Mouse (Mus musculus): ENCODE measurements around the gene Enpp6. TPM values are rescaled to one million over a fixed set of nuclear protein-coding genes. Genes with fewer than 3 reads are reported as not detected.

Gene Enpp6
- polyA plus RNA-seq, 1 experiment from 2014 or later, result 1.7 TPM

- ATAC-seq (replicated peaks; ENCODE audit: low FRiP score), result no peak
- Histone ChIP-seq H3K4me1 (peaks cover 6% of the 10 kb centered on the region; the same call in 1 of the 2 replicates), H3K27me3 (no peaks in the 10 kb centered on the region), H3K4me3 (replicated peaks) (no peak overlapping the region), H3K4me2 (peak overlapping the region; percentile 10), H3K36me3 (no peaks in the 10 kb centered on the region), H3K9me3 (replicated peaks) (no peaks in the 10 kb centered on the region), H3K27ac (peak overlapping the region; percentile 66), H3K9ac (no peak overlapping the region)
- WGBS, result 61% methylated on average over 22 of the region's 22 CpGs
These were observed 95.7 kb downstream of the Enpp6 start for GRCm38 (mm10) chr8:47082201-47083027.

GRCm38 (mm10) chr8:47090021-47090420 lies 103.3 kb downstream of the Enpp6 start:
- no peaks in the 10 kb centered on the region for H3K36me3 ChIP-seq
- no peak overlapping the region for H3K9ac ChIP-seq
- H3K27me3 ChIP-seq, result no peaks in the 10 kb centered on the region
- no peak overlapping the region for H3K4me2 ChIP-seq
- ATAC-seq (replicated peaks; ENCODE audit: low FRiP score), result no peak
- H3K4me3 ChIP-seq (replicated peaks), result no peak overlapping the region
- WGBS, result 56% methylated on average over 8 of the region's 8 CpGs
- no peak overlapping the region for H3K27ac ChIP-seq
- 0 out of 2 replicates have a peak, but pooled peaks cover 2% of the 10 kb centered on the region for H3K4me1 ChIP-seq
- no peaks in the 10 kb centered on the region for H3K9me3 ChIP-seq (replicated peaks)

DNA sequence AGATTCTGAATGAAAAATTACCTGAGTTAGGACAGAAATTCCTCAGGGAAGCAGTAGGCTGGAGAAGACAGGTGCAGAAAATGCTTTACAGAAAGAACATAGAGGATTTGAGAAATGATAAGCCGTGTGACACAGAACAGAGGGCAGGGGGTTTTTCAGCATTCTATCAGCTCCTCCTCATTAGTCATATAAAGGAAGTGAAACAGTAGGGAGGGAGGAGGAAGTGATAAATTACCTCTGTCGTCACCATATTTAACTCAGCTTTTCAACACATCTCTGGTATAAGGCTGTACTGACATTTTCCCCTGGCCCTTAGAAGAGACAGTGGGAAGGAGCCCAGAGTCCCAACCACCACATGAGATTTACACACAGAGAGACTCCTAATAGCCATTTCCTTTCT lies 118.9 kb downstream of the Enpp6 start:
- no peak for ATAC-seq (replicated peaks; ENCODE audit: low FRiP score)
- Histone ChIP-seq H3K27me3 (no peaks in the 10 kb centered on the region), H3K9ac (no peak overlapping the region), H3K27ac (no peak overlapping the region), H3K4me1 (peaks cover 3% of the 10 kb centered on the region; the same call in 1 of the 2 replicates), H3K4me2 (no peak overlapping the region), H3K9me3 (replicated peaks) (no peaks in the 10 kb centered on the region), H3K36me3 (no peaks in the 10 kb centered on the region), H3K4me3 (replicated peaks) (no peak overlapping the region)
- WGBS, result 34% methylated on average over 2 of the region's 2 CpGs

DNA sequence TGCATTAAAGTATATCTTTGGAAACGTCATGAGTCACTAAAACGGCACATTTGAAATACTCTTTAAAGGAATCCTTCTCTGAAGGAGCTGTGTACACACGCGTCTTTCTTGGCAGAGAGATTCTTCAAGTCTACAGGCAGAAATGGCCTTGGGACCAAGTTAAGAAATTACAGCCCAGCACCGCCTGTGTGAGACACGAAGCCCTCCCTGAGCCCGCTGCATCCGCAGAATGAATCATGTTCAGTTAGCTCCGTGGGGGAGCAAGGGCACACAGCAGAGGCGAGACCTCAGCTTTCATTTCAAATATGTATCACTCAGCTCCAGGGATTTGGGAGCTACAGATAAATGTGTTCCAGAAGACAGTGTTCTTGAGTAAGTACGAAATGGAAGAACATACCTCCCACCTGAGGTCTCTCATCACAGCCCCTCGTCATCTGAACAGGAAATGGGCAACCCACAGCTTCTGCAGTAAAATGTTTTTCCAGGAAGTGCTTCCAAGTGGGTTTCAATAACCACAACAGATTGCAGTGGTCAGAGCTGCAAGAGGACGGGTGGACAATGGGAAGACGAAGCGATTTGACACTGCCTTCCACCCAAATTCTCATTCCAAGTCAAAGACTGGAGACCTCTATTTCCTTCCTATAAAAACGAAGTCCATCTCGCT lies 127.6 kb downstream of the Enpp6 start:
- Histone ChIP-seq H3K36me3 (no peaks in the 10 kb centered on the region), H3K4me1 (peaks cover 10% of the 10 kb centered on the region; the same call in 1 of the 2 replicates), H3K4me3 (replicated peaks) (no peak overlapping the region), H3K9ac (no peak overlapping the region), H3K27me3 (no peaks in the 10 kb centered on the region), H3K4me2 (no peak overlapping the region), H3K9me3 (replicated peaks) (no peaks in the 10 kb centered on the region), H3K27ac (no peak overlapping the region)
- ATAC-seq (replicated peaks; ENCODE audit: low FRiP score), result no peak
- 72% methylated on average over 17 of the region's 17 CpGs for WGBS

- H3K27ac ChIP-seq, result 0 out of 2 replicates have a peak overlapping the region, but pooled peaks have one; percentile 48
- WGBS, result 23% methylated on average over 4 of the region's 4 CpGs
- ATAC-seq (replicated peaks; ENCODE audit: low FRiP score), result no peak; the same call in 1 of the 2 replicates
- peaks cover 10% of the 10 kb centered on the region; the same call in 1 of the 2 replicates for H3K4me1 ChIP-seq
- H3K9ac ChIP-seq, result no peak overlapping the region
- H3K4me2 ChIP-seq, result no peak overlapping the region
- no peak overlapping the region for H3K4me3 ChIP-seq (replicated peaks)
- H3K27me3 ChIP-seq, result no peaks in the 10 kb centered on the region
- H3K9me3 ChIP-seq (replicated peaks), result no peaks in the 10 kb centered on the region
- no peaks in the 10 kb centered on the region for H3K36me3 ChIP-seq
These were observed 130.6 kb downstream of the Enpp6 start for GRCm38 (mm10) chr8:47117336-47117735.

- Histone ChIP-seq H3K4me2 (no peak overlapping the region), H3K27me3 (no peaks in the 10 kb centered on the region), H3K4me1 (peaks cover 5% of the 10 kb centered on the region; the same call in 1 of the 2 replicates), H3K36me3 (no peaks in the 10 kb centered on the region), H3K27ac (no peak overlapping the region), H3K9ac (no peak overlapping the region), H3K9me3 (replicated peaks) (no peaks in the 10 kb centered on the region), H3K4me3 (replicated peaks) (no peak overlapping the region)
- whole genome bisulfite sequencing, result 88% methylated on average over 1 of the region's 1 CpGs
- no peak for ATAC-seq (replicated peaks; ENCODE audit: low FRiP score)
These were observed 133.2 kb downstream of the Enpp6 start for GRCm38 (mm10) chr8:47119895-47120294.

DNA sequence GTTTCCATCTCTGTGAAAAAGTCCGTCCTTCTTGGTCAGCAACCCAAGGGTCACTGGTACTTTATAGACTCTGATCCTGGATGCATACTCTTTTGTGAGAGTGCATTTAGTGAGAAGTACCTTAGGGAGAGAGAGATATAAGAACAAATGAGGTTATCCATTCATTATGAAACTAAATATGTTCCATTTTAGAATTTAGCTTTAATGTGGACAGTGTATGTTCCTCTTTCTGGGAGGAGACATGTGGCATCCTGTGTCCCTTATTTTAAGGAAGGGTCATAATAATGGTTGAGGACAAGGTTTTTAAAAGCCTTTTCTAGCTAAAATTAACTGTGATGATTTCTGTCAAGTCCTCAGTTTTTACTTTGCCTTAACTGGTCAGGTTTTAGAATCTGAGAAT lies 142.2 kb downstream of the Enpp6 start:
- Histone ChIP-seq H3K4me2 (no peak overlapping the region), H3K9me3 (replicated peaks) (no peaks in the 10 kb centered on the region), H3K27me3 (no peaks in the 10 kb centered on the region), H3K4me3 (replicated peaks) (no peak overlapping the region), H3K4me1 (no peaks in the 10 kb centered on the region), H3K27ac (no peak overlapping the region), H3K9ac (no peak overlapping the region), H3K36me3 (no peaks in the 10 kb centered on the region)
- WGBS, result 95% methylated on average over 1 of the region's 1 CpGs
- no peak for ATAC-seq (replicated peaks; ENCODE audit: low FRiP score)

DNA sequence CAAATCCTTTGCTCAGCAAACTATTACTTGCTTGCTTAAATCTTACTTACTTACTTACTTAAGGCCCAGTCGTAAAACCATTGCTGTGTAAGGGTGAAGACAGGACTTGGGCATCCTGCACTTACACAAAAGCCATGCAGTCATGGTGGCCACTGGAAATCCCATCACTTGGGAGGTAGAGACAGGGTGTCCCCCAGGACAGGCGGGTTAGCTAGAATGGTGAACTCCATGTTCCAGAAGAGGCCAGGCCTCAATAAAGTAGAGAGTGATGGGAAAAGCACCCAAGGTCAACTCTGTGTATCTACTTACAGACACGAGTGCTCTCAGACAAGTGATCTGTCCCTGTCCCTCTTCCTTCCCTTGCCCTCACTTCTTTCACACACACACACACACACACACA lies 146.7 kb downstream of the Enpp6 start:
- no peaks in the 10 kb centered on the region for H3K27me3 ChIP-seq
- H3K9ac ChIP-seq, result no peak overlapping the region
- H3K9me3 ChIP-seq (replicated peaks), result no peaks in the 10 kb centered on the region
- no peak overlapping the region for H3K4me3 ChIP-seq (replicated peaks)
- H3K36me3 ChIP-seq, result no peaks in the 10 kb centered on the region
- H3K4me1 ChIP-seq, result peaks cover 18% of the 10 kb centered on the region
- H3K4me2 ChIP-seq, result no peak overlapping the region
- WGBS, result 81% methylated on average over 3 of the region's 3 CpGs
- no peak for ATAC-seq (replicated peaks; ENCODE audit: low FRiP score)
- H3K27ac ChIP-seq, result no peak overlapping the region

DNA sequence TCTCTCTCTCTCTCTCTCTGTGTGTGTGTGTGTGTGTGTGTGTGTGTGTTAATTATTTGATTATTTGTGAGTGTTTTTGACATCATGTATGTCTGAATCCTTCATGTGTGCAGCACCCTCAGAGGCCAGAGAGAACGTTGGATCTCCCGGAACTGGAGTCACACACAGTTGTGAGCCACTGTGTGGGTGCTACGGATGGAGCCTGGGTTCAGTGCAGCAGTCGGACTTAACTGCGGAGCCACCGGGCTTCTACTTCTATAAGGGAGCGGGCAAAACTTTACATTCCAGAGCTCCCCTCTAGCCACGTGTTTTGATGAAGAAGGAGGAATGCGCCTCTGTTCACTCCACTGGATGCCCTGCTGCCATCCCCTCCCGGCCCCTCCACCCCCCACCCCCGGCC lies 148.0 kb downstream of the Enpp6 start:
- ATAC-seq (replicated peaks; ENCODE audit: low FRiP score), result no peak; the same call in 1 of the 2 replicates
- 44% methylated on average over 11 of the region's 11 CpGs for WGBS
- no peaks in the 10 kb centered on the region for H3K27me3 ChIP-seq
- no peaks in the 10 kb centered on the region for H3K9me3 ChIP-seq (replicated peaks)
- peaks cover 18% of the 10 kb centered on the region for H3K4me1 ChIP-seq
- H3K27ac ChIP-seq, result no peak overlapping the region
- H3K36me3 ChIP-seq, result no peaks in the 10 kb centered on the region
- H3K4me2 ChIP-seq, result peak overlapping the region; percentile 60
- H3K9ac ChIP-seq, result no peak overlapping the region
- no peak overlapping the region for H3K4me3 ChIP-seq (replicated peaks)

DNA sequence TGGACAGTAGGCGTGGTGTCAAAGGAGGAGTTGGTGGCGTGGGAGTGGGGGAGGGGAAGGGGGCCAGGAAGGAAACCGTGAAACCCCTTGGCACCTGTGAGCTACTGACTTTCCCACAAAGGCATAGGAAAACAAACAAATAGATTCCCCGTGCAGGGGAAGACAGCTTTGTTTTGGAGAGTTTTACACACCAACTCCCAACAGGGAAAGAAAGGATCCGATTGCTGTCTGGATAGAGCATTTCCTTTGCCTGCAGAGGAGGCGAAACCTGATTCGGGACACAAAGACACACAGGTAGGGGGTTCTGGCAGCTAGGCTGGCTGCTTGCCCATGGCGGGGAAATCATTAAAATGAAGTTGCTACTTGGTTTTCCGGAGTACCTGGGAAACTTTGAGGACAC lies 148.9 kb downstream of the Enpp6 start:
- Histone ChIP-seq H3K9ac (no peak overlapping the region), H3K27ac (no peak overlapping the region)

DNA sequence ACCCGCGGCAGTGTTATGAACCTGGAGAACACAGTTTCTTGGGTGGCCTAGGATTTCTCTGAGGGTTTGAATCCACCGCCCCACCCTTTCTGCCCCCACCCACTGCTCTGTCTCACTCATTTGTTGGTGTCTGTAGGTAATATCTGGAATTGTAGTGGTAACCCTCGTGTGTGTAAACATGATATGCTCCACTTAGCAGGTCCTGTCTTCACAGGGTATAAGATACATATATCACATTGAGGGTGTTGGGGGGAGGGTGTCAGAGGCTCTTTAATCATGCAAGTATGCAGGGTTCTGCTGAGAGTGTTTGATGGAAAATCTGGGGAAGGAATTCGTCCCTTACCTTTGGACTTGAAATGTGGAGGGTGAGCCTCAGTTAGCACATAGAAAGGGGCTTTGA lies 149.4 kb downstream of the Enpp6 start:
- Histone ChIP-seq H3K27me3 (no peaks in the 10 kb centered on the region), H3K9me3 (replicated peaks) (no peaks in the 10 kb centered on the region), H3K27ac (no peak overlapping the region), H3K4me1 (peaks cover 18% of the 10 kb centered on the region), H3K36me3 (no peaks in the 10 kb centered on the region), H3K4me2 (peak overlapping the region; percentile 60), H3K9ac (no peak overlapping the region), H3K4me3 (replicated peaks) (peak overlapping the region; percentile 32)
- ATAC-seq (replicated peaks; ENCODE audit: low FRiP score), result peak; percentile 77
- WGBS, result 15% methylated on average over 5 of the region's 5 CpGs

More for the DNA sequence above, 148.9 kb downstream of the Enpp6 start:
- Histone ChIP-seq H3K4me2 (peak overlapping the region; percentile 60), H3K36me3 (no peaks in the 10 kb centered on the region), H3K4me3 (replicated peaks) (peak overlapping the region; percentile 32), H3K9me3 (replicated peaks) (no peaks in the 10 kb centered on the region), H3K4me1 (peaks cover 18% of the 10 kb centered on the region), H3K27me3 (no peaks in the 10 kb centered on the region)
- 5% methylated on average over 9 of the region's 9 CpGs for WGBS
- ATAC-seq (replicated peaks; ENCODE audit: low FRiP score), result peak; percentile 69

GRCm38 (mm10) chr8:47145258-47145657 lies 158.6 kb downstream of the Enpp6 start:
- H3K36me3 ChIP-seq, result no peaks in the 10 kb centered on the region
- no peak overlapping the region for H3K4me3 ChIP-seq (replicated peaks)
- H3K4me1 ChIP-seq, result no peaks in the 10 kb centered on the region
- H3K9me3 ChIP-seq (replicated peaks), result no peaks in the 10 kb centered on the region
- H3K9ac ChIP-seq, result no peak overlapping the region
- 94% methylated on average over 9 of the region's 9 CpGs for WGBS
- H3K27me3 ChIP-seq, result no peaks in the 10 kb centered on the region
- H3K27ac ChIP-seq, result no peak overlapping the region
- H3K4me2 ChIP-seq, result no peak overlapping the region
- ATAC-seq (replicated peaks; ENCODE audit: low FRiP score), result no peak
